Mouse (Mus musculus): ENCODE measurements around the gene Dock9. TPM values are rescaled to one million over a fixed set of nuclear protein-coding genes. Genes with fewer than 3 reads are reported as not detected.
A peak's percentile ranks its signal among the peaks of the same experiment; 100 is the strongest.
"Not testable (repeated sequence)": the region's sequence is repeated elsewhere in the genome, so short reads cannot be mapped to it uniquely, and the experiment has no call there.

Dock9 gene
- total RNA-seq, 2 experiments from 2014 or later: 40.2 to 44.6 TPM

- DNase-seq (ENCODE audit: low spot score in 2 of 2): no peak
Measured at GRCm38 (mm10) chr14:121706482-121706901, 91.1 kb downstream of the Dock9 start.

GRCm38 (mm10) chr14:121705644-121706043, 92.0 kb downstream of the Dock9 start:
- DNase-seq (ENCODE audit: low spot score in 2 of 2): no peak

- DNase-seq (ENCODE audit: low spot score in 2 of 2): no peak
Measured at GRCm38 (mm10) chr14:121702534-121702933, 95.1 kb downstream of the Dock9 start.

- no peak for DNase-seq (ENCODE audit: low spot score in 2 of 2)
Measured at GRCm38 (mm10) chr14:121700013-121700412, 97.6 kb downstream of the Dock9 start.

- no peak for DNase-seq (ENCODE audit: low spot score in 2 of 2)
Measured at GRCm38 (mm10) chr14:121698620-121698950, 99.1 kb downstream of the Dock9 start.

- DNase-seq (ENCODE audit: low spot score in 2 of 2): peak; percentile 37 to 74
Measured at GRCm38 (mm10) chr14:121697709-121698619, 99.7 kb downstream of the Dock9 start.

GRCm38 (mm10) chr14:121697143-121697680, 100.4 kb downstream of the Dock9 start:
- no peak for DNase-seq (ENCODE audit: low spot score in 2 of 2)

- no peak for DNase-seq (ENCODE audit: low spot score in 2 of 2)
Measured at GRCm38 (mm10) chr14:121696429-121697118, 101.1 kb downstream of the Dock9 start.

- DNase-seq (ENCODE audit: low spot score in 2 of 2): no peak
Measured at GRCm38 (mm10) chr14:121694706-121695105, 102.9 kb downstream of the Dock9 start.

- no peak for DNase-seq (ENCODE audit: low spot score in 2 of 2)
Measured at GRCm38 (mm10) chr14:121693991-121694594, 103.5 kb downstream of the Dock9 start.

- DNase-seq (ENCODE audit: low spot score in 2 of 2): not testable (repeated sequence)
Measured at GRCm38 (mm10) chr14:121689649-121690048, 108.0 kb downstream of the Dock9 start.

- DNase-seq (ENCODE audit: low spot score in 2 of 2): no peak
Measured at GRCm38 (mm10) chr14:121688175-121688574, 109.5 kb downstream of the Dock9 start.

GRCm38 (mm10) chr14:121687274-121687673, 110.4 kb downstream of the Dock9 start:
- no peak for DNase-seq (ENCODE audit: low spot score in 2 of 2)

GRCm38 (mm10) chr14:121678913-121679312, 118.7 kb downstream of the Dock9 start:
- no peak for DNase-seq (ENCODE audit: low spot score in 2 of 2)

GRCm38 (mm10) chr14:121678445-121678844, 119.2 kb downstream of the Dock9 start:
- no peak for DNase-seq (ENCODE audit: low spot score in 2 of 2)

- no peak for DNase-seq (ENCODE audit: low spot score in 2 of 2)
Measured at GRCm38 (mm10) chr14:121676596-121677330, 120.9 kb downstream of the Dock9 start.

GRCm38 (mm10) chr14:121676121-121676591, 121.5 kb downstream of the Dock9 start:
- DNase-seq (ENCODE audit: low spot score in 2 of 2): peak in 1 of 2 experiments; percentile 56

GRCm38 (mm10) chr14:121675579-121675978, 122.1 kb downstream of the Dock9 start:
- no peak for DNase-seq (ENCODE audit: low spot score in 2 of 2)

- DNase-seq (ENCODE audit: low spot score in 2 of 2): no peak
Measured at GRCm38 (mm10) chr14:121675146-121675545, 122.5 kb downstream of the Dock9 start.

GRCm38 (mm10) chr14:121670016-121670415, 127.6 kb downstream of the Dock9 start:
- DNase-seq (ENCODE audit: low spot score in 2 of 2): no peak

Data from gastrocnemius, postnatal 4 days (tissue).